Mouse (Mus musculus) small intestine, adult 2 months (tissue): ENCODE measurements at regions not wholly inside any gene's neighbourhood (a gene's known extent, or its start where the extent isn't known, plus 50 kb on each side); places are given as distances from the start of the nearest gene placed in this dataset.

ENCODE experiments used
- CTCF ChIP-seq: fragments of 200-500 bp; IDR thresholded peaks from 2 replicates; pipeline ENCODE4 v1.5.1; 2012; ENCODE audit warnings: low read depth, mild to moderate bottlenecking, control low read depth, inconsistent platforms, low read length, moderate library complexity, mixed read lengths; ENCODE audit not compliant: insufficient replicate concordance, insufficient read length; ENCODE audit errors: extremely low read depth
- POLR2A ChIP-seq: fragments of 200-500 bp; IDR thresholded peaks from 2 replicates; pipeline ENCODE4 v1.6.1; 2012; ENCODE audit warnings: low read depth, mild to moderate bottlenecking, control low read depth, inconsistent platforms, low read length, moderate library complexity

DNA sequence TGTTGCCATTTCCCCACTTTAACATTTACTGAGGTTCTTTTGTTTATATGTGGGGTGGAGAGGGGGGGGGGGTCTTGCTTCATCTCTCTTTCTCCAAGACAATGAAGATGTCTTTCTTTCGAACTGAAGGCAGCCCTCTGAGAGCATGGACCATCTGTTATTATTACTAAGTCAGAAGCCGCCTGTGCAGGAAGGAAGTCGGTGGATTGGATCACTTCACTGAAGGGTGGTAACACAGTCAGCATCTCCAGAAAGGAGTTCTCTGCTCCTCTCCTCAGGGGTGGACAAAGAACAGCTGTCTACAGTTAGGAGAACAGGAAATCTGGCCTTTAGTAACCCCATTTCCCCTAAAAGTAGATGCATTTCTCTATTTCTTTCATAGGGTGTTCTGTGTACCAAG is 656.1 kb upstream of the Adamts9 start:
- no peak for TF ChIP-seq POLR2A
- no peak for TF ChIP-seq CTCF
